In genomic region chrX:20291282-20292039, GRCm38 (mm10) we compare ENCODE assay signal across 7 mouse cellular contexts. TPM values are rescaled to one million over a fixed set of nuclear protein-coding genes. Genes with fewer than 3 reads are reported as not detected.
DNase-seq lines count a peak whose midpoint lies in the region; ATAC-seq lines count a peak whose summit lies in the region.

TSS of gene Slc9a7 (minus strand) at chrX:20291807.

- peak within 1 kb of the TSS; percentile 63 for H3K4me2 ChIP-seq in forebrain, embryonic 11.5 days (ENCODE audit: low read depth, low read length, severe bottlenecking)
- H3K4me2 ChIP-seq in heart, embryonic 14.5 days (ENCODE audit: low read length), result peak within 1 kb of the TSS; percentile 64
- H3K4me2 ChIP-seq in liver, embryonic 12.5 days, result peak within 1 kb of the TSS; percentile 69

- H3K36me3 ChIP-seq in forebrain, embryonic 11.5 days (ENCODE audit: control insufficient read depth, insufficient read depth, low read length), result no peaks in the 10 kb centered on the region
- H3K36me3 ChIP-seq in heart, embryonic 14.5 days (ENCODE audit: control insufficient read depth, insufficient read depth, low read length), result no peaks in the 10 kb centered on the region
- no peaks in the 10 kb centered on the region for H3K36me3 ChIP-seq in liver, embryonic 12.5 days

- no peaks in the 10 kb centered on the region for H3K27me3 ChIP-seq in forebrain, embryonic 11.5 days (ENCODE audit: control insufficient read depth, insufficient read depth, low read length)
- H3K27me3 ChIP-seq in heart, embryonic 14.5 days (ENCODE audit: control insufficient read depth, insufficient read depth, low read length), result no peaks in the 10 kb centered on the region
- peaks cover 35% of the 10 kb centered on the region for H3K27me3 ChIP-seq in liver, embryonic 12.5 days (replicated peaks)

- no peaks in the 10 kb centered on the region for H3K9me3 ChIP-seq in forebrain, embryonic 11.5 days (ENCODE audit: control insufficient read depth, low read length)
- H3K9me3 ChIP-seq in heart, embryonic 14.5 days (ENCODE audit: control insufficient read depth, low read length), result no peaks in the 10 kb centered on the region
- H3K9me3 ChIP-seq in liver, embryonic 12.5 days (replicated peaks), result no peaks in the 10 kb centered on the region

- ATAC-seq in forebrain, embryonic 11.5 days (replicated peaks; ENCODE audit: low FRiP score), result peak; percentile 89
- ATAC-seq in heart, embryonic 14.5 days (ENCODE audit: insufficient number of reproducible peaks, insufficient read depth, low FRiP score, low read depth), result peak; percentile 79
- peak; percentile 65 for ATAC-seq in liver, embryonic 12.5 days

- H3K9ac ChIP-seq in forebrain, embryonic 11.5 days (ENCODE audit: low read length), result peak within 1 kb of the TSS; percentile 52
- H3K9ac ChIP-seq in heart, embryonic 14.5 days (ENCODE audit: low read length), result peak within 1 kb of the TSS; percentile 78
- H3K9ac ChIP-seq in liver, embryonic 12.5 days, result 0 out of 2 replicates have a peak within 1 kb of the TSS, but pooled peaks have one; percentile 27

- peak within 1 kb of the TSS; percentile 47 for H3K4me3 ChIP-seq in forebrain, embryonic 11.5 days (ENCODE audit: low read depth, low read length)
- peak within 1 kb of the TSS; percentile 66 to 83 for H3K4me3 ChIP-seq in heart, embryonic 14.5 days (ENCODE audit: control insufficient read depth in 1 of 2, insufficient read depth in 1 of 2, low read depth in 1 of 2, low read length in 2 of 2)
- H3K4me3 ChIP-seq in liver, embryonic 12.5 days, result peak within 1 kb of the TSS; percentile 52

- 10% methylated on average over 27 of the region's 65 CpGs for WGBS in forebrain, embryonic 11.5 days
- WGBS in heart, embryonic 14.5 days, result 12% methylated on average over 42 of the region's 65 CpGs
- 4% methylated on average over 62 of the region's 65 CpGs for WGBS in liver, embryonic 12.5 days (ENCODE audit: insufficient replicate concordance)

- no peaks in the 10 kb centered on the region for H3K4me1 ChIP-seq in forebrain, embryonic 11.5 days (replicated peaks; ENCODE audit: control insufficient read depth, insufficient read depth, low read length)
- no peaks in the 10 kb centered on the region for H3K4me1 ChIP-seq in heart, embryonic 14.5 days (ENCODE audit: control insufficient read depth in 2 of 2, insufficient read depth in 2 of 2, low read length in 2 of 2)
- H3K4me1 ChIP-seq in liver, embryonic 12.5 days, result no peaks in the 10 kb centered on the region

- no peak within 1 kb of the TSS for H3K27ac ChIP-seq in forebrain, embryonic 11.5 days (ENCODE audit: low read depth, low read length)
- H3K27ac ChIP-seq in heart, embryonic 14.5 days (replicated peaks in 1 of 2; ENCODE audit: control insufficient read depth in 1 of 2, insufficient read depth in 1 of 2, low read depth in 2 of 2, low read length in 2 of 2), result peak within 1 kb of the TSS; percentile 47 to 49; a peak in 3 of 4 replicates
- no peak within 1 kb of the TSS for H3K27ac ChIP-seq in liver, embryonic 12.5 days

- DNase-seq in brain, adult 2 months (ENCODE audit: low read depth, low spot score), result peak; percentile 89
- peak; percentile 73 for DNase-seq in forebrain, embryonic 11.5 days (ENCODE audit: low spot score)
- DNase-seq in kidney, postnatal 10 days, result peak; percentile 66
- DNase-seq in naive thymus-derived CD4-positive, alpha-beta T cell, adult 2 months (ENCODE audit: low read depth), result peak; percentile 50
- peak; percentile 43 to 70 for DNase-seq in spleen, postnatal 4 days (ENCODE audit: low spot score in 2 of 2)

RNA-seq across cellular contexts. Expression of gene Slc9a7, which starts in this region (rescaled TPM):
- polyA plus RNA-seq in forebrain, embryonic 11.5 days (2014; fragmentation: Nextera tagmentation; extraction: Ambion mirVana), result 1.4 and 1.6 TPM in 2 replicates
- polyA plus RNA-seq in heart, embryonic 14.5 days (2014; fragmentation: Nextera tagmentation; extraction: Ambion mirVana), result 8.2 and 9.7 TPM in 2 replicates
- 0.43 and 0.48 TPM in 2 replicates for polyA plus RNA-seq in liver, embryonic 12.5 days (2016; fragmentation: Nextera tagmentation; extraction: Ambion mirVana)

Comparison
In these comparisons a context has a peak if more than half of its experiments do, and no peak if none do; other contexts are left out.
1. Peak in ATAC-seq, H3K4me3 ChIP-seq, H3K9ac ChIP-seq and H3K4me2 ChIP-seq in liver, embryonic 12.5 days; RNA of the gene not detected or under 1 TPM.
2. H3K27ac ChIP-seq: peak in heart, embryonic 14.5 days (2 of 2); none in forebrain, embryonic 11.5 days (single experiment) and liver, embryonic 12.5 days (single experiment).
3. H3K9ac ChIP-seq: peak in every context shown above with its lines; median percentile 78 in heart, embryonic 14.5 days; 52 in forebrain, embryonic 11.5 days; 27 in liver, embryonic 12.5 days.
4. Peak in every context shown above with its lines, with median percentiles within 50 percentile points of each other: DNase-seq, ATAC-seq, H3K4me2 ChIP-seq and H3K4me3 ChIP-seq.